9 mouse cellular contexts compared by ENCODE assay signal in the genomic region with DNA sequence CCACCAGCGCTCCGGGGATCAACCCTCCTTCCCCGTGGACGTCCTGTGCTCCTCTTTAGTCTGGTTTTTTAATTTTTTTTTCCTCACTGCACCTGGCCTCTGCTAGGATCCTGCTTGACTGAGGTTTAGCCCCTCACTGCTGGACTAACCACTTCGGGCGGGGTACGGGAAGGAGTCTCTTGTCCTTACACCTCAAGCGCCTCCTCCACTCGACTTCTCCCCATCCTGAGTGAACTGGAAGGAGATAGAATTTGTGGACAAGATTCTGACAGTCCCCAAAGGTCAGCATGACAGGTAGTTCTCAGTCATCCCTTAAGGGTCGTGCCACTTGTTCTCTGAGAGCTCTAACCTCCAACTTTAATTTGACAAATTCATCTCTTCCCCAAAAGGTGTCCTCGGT. TPM values are rescaled to one million over a fixed set of nuclear protein-coding genes. Genes with fewer than 3 reads are reported as not detected.
DNase-seq lines count a peak whose midpoint lies in the region; ATAC-seq and TF ChIP-seq lines count a peak whose summit lies in the region.
"Had no signal": no experiment of that assay in that cellular context is flagged by ENCODE, and none has a peak within 500 bp of the region (broad histone marks: within the 10 kb centered on the region; RNA-seq: fewer than 3 reads in every experiment).

No protein-coding gene starts in this region.

- no peaks in the 10 kb centered on the region for H3K36me3 ChIP-seq in kidney, postnatal 0 days (ENCODE audit: insufficient read depth, low read length)
- H3K36me3 ChIP-seq in kidney, adult 2 months (ENCODE audit: control insufficient read depth, insufficient read depth, low read length), result no peaks in the 10 kb centered on the region
- H3K36me3 ChIP-seq in embryonic facial prominence, embryonic 15.5 days, result no peaks in the 10 kb centered on the region
- no peaks in the 10 kb centered on the region for H3K36me3 ChIP-seq in intestine, embryonic 14.5 days (ENCODE audit: control insufficient read depth, insufficient read depth, low read length)
- no peaks in the 10 kb centered on the region for H3K36me3 ChIP-seq in myocyte (ENCODE audit: control insufficient read depth, insufficient read depth)

- H3K27ac ChIP-seq in kidney, postnatal 0 days, result no peak overlapping the region
- no peak overlapping the region for H3K27ac ChIP-seq in kidney, adult 2 months (ENCODE audit: insufficient read depth, low read depth, low read length)
- no peak overlapping the region for H3K27ac ChIP-seq in embryonic facial prominence, embryonic 15.5 days (replicated peaks)
- no peak overlapping the region for H3K27ac ChIP-seq in intestine, embryonic 14.5 days (ENCODE audit: low read depth)

- WGBS in kidney, postnatal 0 days, result 2% methylated on average over 11 of the region's 11 CpGs
- 2% methylated on average over 11 of the region's 11 CpGs for WGBS in kidney, adult 2 months
- WGBS in embryonic facial prominence, embryonic 15.5 days, result 2% methylated on average over 11 of the region's 11 CpGs
- WGBS in intestine, embryonic 14.5 days, result 2% methylated on average over 11 of the region's 11 CpGs

- H3K9me3 ChIP-seq in kidney, postnatal 0 days (replicated peaks; ENCODE audit: low read length), result no peaks in the 10 kb centered on the region
- no peaks in the 10 kb centered on the region for H3K9me3 ChIP-seq in embryonic facial prominence, embryonic 15.5 days (replicated peaks)
- H3K9me3 ChIP-seq in intestine, embryonic 14.5 days (ENCODE audit: control insufficient read depth, low read length), result no peaks in the 10 kb centered on the region

- ATAC-seq in kidney, postnatal 0 days (replicated peaks; ENCODE audit: low FRiP score, low read depth), result no peak
- no peak for ATAC-seq in embryonic facial prominence, embryonic 15.5 days (ENCODE audit: insufficient number of reproducible peaks, low FRiP score, low TSS enrichment, low read depth)
- ATAC-seq in intestine, embryonic 14.5 days (replicated peaks; ENCODE audit: low FRiP score, low TSS enrichment, low read depth), result no peak
- no peak for ATAC-seq in cerebellum, adult (ENCODE audit: insufficient number of reproducible peaks, low FRiP score, low TSS enrichment)

- no peaks in the 10 kb centered on the region for H3K79me2 ChIP-seq in myocyte (ENCODE audit: control insufficient read depth, insufficient read depth)

- H3K4me1 ChIP-seq in kidney, postnatal 0 days (replicated peaks; ENCODE audit: insufficient read depth, low read length), result peaks cover 20% of the 10 kb centered on the region
- H3K4me1 ChIP-seq in kidney, adult 2 months (ENCODE audit: control insufficient read depth, insufficient read depth, low read length), result 0 out of 2 replicates have a peak, but pooled peaks cover 10% of the 10 kb centered on the region
- H3K4me1 ChIP-seq in embryonic facial prominence, embryonic 15.5 days, result peaks cover 41% of the 10 kb centered on the region
- H3K4me1 ChIP-seq in intestine, embryonic 14.5 days (replicated peaks; ENCODE audit: control insufficient read depth, insufficient read depth, low read length), result peaks cover 8% of the 10 kb centered on the region; the same call in 1 of the 2 replicates

- H3K4me3 ChIP-seq in kidney, postnatal 0 days (replicated peaks; ENCODE audit: low read depth, low read length), result peak overlapping the region; percentile 30; the same call in 1 of the 2 replicates
- H3K4me3 ChIP-seq in kidney, adult 2 months (ENCODE audit: insufficient read depth, low read depth, low read length), result no peak overlapping the region
- peak overlapping the region; percentile 47 for H3K4me3 ChIP-seq in embryonic facial prominence, embryonic 15.5 days (replicated peaks)
- H3K4me3 ChIP-seq in intestine, embryonic 14.5 days (ENCODE audit: low read depth, low read length), result peak overlapping the region; percentile 33
- no peak overlapping the region for H3K4me3 ChIP-seq in myocyte

- H3ac ChIP-seq in myocyte (ENCODE audit: control insufficient read depth, insufficient read length), result no peak overlapping the region

- peak overlapping the region; percentile 55 for H3K4me2 ChIP-seq in kidney, postnatal 0 days (ENCODE audit: low read length)
- peak overlapping the region; percentile 57 for H3K4me2 ChIP-seq in embryonic facial prominence, embryonic 15.5 days (replicated peaks)
- peak overlapping the region; percentile 48 for H3K4me2 ChIP-seq in intestine, embryonic 14.5 days (ENCODE audit: low read length)
- peak overlapping the region; percentile 62 for H3K4me2 ChIP-seq in myocyte (ENCODE audit: low read depth)

- TF ChIP-seq CTCF in kidney, postnatal 0 days (IDR thresholded peaks at IDR 0.05; ENCODE audit: low read depth), result no peak
- no peak for TF ChIP-seq CTCF in kidney, adult 2 months (conservative IDR thresholded peaks at IDR 0.05; ENCODE audit: insufficient read depth, insufficient read length, low read depth, low read length)

- DNase-seq in kidney, postnatal 0 days (ENCODE audit: low spot score), result no peak
- no peak for DNase-seq in kidney, adult 2 months
- no peak for DNase-seq in intestine, embryonic 14.5 days (ENCODE audit: low spot score)
- DNase-seq in ovary, adult 18-20 months (ENCODE audit: low spot score), result no peak
- DNase-seq in layer of hippocampus, adult 9-10 months (ENCODE audit: low spot score), result no peak

- H3K9ac ChIP-seq in kidney, postnatal 0 days (ENCODE audit: low read depth, low read length), result no peak overlapping the region
- no peak overlapping the region for H3K9ac ChIP-seq in embryonic facial prominence, embryonic 15.5 days
- H3K9ac ChIP-seq in intestine, embryonic 14.5 days (ENCODE audit: low read length), result no peak overlapping the region

- peaks cover 89% of the 10 kb centered on the region for H3K27me3 ChIP-seq in kidney, postnatal 0 days (ENCODE audit: insufficient read depth, low read length)
- peaks cover 12% of the 10 kb centered on the region for H3K27me3 ChIP-seq in kidney, adult 2 months (replicated peaks; ENCODE audit: control insufficient read depth, insufficient read depth, low read length)
- H3K27me3 ChIP-seq in embryonic facial prominence, embryonic 15.5 days, result peaks cover 95% of the 10 kb centered on the region
- peaks cover 99% of the 10 kb centered on the region for H3K27me3 ChIP-seq in intestine, embryonic 14.5 days (replicated peaks; ENCODE audit: control insufficient read depth, insufficient read depth, low read length)
- peaks cover 48% of the 10 kb centered on the region for H3K27me3 ChIP-seq in myocyte (ENCODE audit: control insufficient read depth, insufficient read depth, insufficient read length)

- TF ChIP-seq POLR2A in kidney, adult 2 months (IDR thresholded peaks at IDR 0.05; ENCODE audit: low read depth, low read length), result no peak
- TF ChIP-seq POLR2A in myocyte (IDR thresholded peaks at IDR 0.05; ENCODE audit: insufficient read length, low read depth), result no peak

TF ChIP-seq in myocyte, 11 proteins besides CTCF, POLR2A, EP300 and RAD21:
- TF ChIP-seq MYOG (IDR thresholded peaks at IDR 0.05; ENCODE audit: control insufficient read depth in 1 of 3, insufficient read depth in 1 of 3, insufficient read length in 2 of 3, low read depth in 2 of 3) (no peak), CEBPB (IDR thresholded peaks at IDR 0.05; ENCODE audit: insufficient read depth, poor library complexity, severe bottlenecking) (no peak), POLR2AphosphoS2 (IDR thresholded peaks at IDR 0.05; ENCODE audit: insufficient read length, low read depth) (no peak), TCF12 (IDR thresholded peaks at IDR 0.05; ENCODE audit: insufficient read depth, poor library complexity, severe bottlenecking) (no peak), SRF (IDR thresholded peaks at IDR 0.05; ENCODE audit: control insufficient read depth, insufficient read length, low read depth) (no peak)

RNA-seq across cellular contexts. Expression of a gene that starts 3.4 kb away (rescaled TPM):
- 0.04 and 0.10 TPM in 2 replicates for polyA plus RNA-seq in kidney, postnatal 0 days (2015; fragmentation: Nextera tagmentation; extraction: Ambion mirVana)
- not detected in 2 replicates for polyA plus RNA-seq in kidney, adult 2 months (2012; rRNA removed)
- polyA plus RNA-seq in embryonic facial prominence, embryonic 15.5 days (2015; fragmentation: Nextera tagmentation; extraction: Ambion mirVana), result 7.6 and 11.7 TPM in 2 replicates
- not detected in 2 replicates for polyA plus RNA-seq in intestine, embryonic 14.5 days (2014; fragmentation: Nextera tagmentation; extraction: Ambion mirVana)
- polyA plus RNA-seq in myocyte (2012; fragmentation: generic; extraction: Trizol), result 0.02 TPM
- polyA plus RNA-seq: large intestine, adult 2 months had no signal

Comparison
In these comparisons a context has a peak if more than half of its experiments do, and no peak if none do; other contexts are left out.
1. H3K4me3 ChIP-seq: peak in kidney, postnatal 0 days (single experiment), embryonic facial prominence, embryonic 15.5 days (single experiment) and intestine, embryonic 14.5 days (single experiment); none in kidney, adult 2 months (single experiment) and myocyte (single experiment).
2. Peak in every context shown above with its lines, with median percentiles within 50 percentile points of each other: H3K4me2 ChIP-seq.